Mouse (Mus musculus) embryonic facial prominence, embryonic 14.5 days (tissue): Measurements from ENCODE around the gene Sf3b3. TPM values are rescaled to one million over a fixed set of nuclear protein-coding genes. Genes with fewer than 3 reads are reported as not detected.
A peak's percentile ranks its signal among the peaks of the same experiment; 100 is the strongest.

Source experiments
- ATAC-seq: fragments of 200-750 bp; cut with Nextera tagmentation; 2 replicates; pipeline ENCODE4 v1.8.0; 2017; ENCODE audit warnings: low read depth, moderate number of reproducible peaks, moderate TSS enrichment
- DNase-seq: peaks from one replicate; pipeline ENCODE4 v3.0.0-alpha.2; 2015; ENCODE audit warnings: low spot score
- H3K27ac ChIP-seq: fragments of 300-500 bp; sonication (generic); replicated peaks from 2 replicates; pipeline ENCODE4 v1.5.1; 2014; ENCODE audit warnings: low read depth, mild to moderate bottlenecking, low read length, moderate library complexity
- H3K27me3 ChIP-seq: fragments of 300-500 bp; sonication (generic); replicated peaks from 2 replicates; pipeline ENCODE4 v1.6.1; 2014; ENCODE audit warnings: low read length; ENCODE audit not compliant: control insufficient read depth, insufficient read depth
- H3K36me3 ChIP-seq: fragments of 300-500 bp; sonication (generic); 2 replicates; pipeline ENCODE4 v1.6.1; 2014; ENCODE audit warnings: low read length, mixed read lengths; ENCODE audit not compliant: control insufficient read depth, insufficient read depth
- H3K4me1 ChIP-seq: fragments of 300-500 bp; sonication (generic); 2 replicates; pipeline ENCODE4 v1.6.1; 2014; ENCODE audit warnings: antibody characterized with exemption, low read length; ENCODE audit not compliant: control insufficient read depth, insufficient read depth
- H3K4me2 ChIP-seq: fragments of 300-500 bp; sonication (generic); 2 replicates; pipeline ENCODE4 v1.6.1; 2014; ENCODE audit warnings: low read depth, mild to moderate bottlenecking, low read length, moderate library complexity, mixed read lengths
- H3K4me3 ChIP-seq: fragments of 300-500 bp; sonication (generic); 2 replicates; pipeline ENCODE4 v1.5.1; 2014; ENCODE audit warnings: low read depth, mild to moderate bottlenecking, low read length
- H3K9ac ChIP-seq: fragments of 300-500 bp; sonication (generic); 2 replicates; pipeline ENCODE4 v1.6.1; 2014; ENCODE audit warnings: low read depth, mild to moderate bottlenecking, low read length, moderate library complexity, mixed read lengths
- H3K9me3 ChIP-seq: fragments of 300-500 bp; sonication (generic); 2 replicates; pipeline ENCODE4 v1.6.1; 2016; ENCODE audit warnings: low read length; ENCODE audit not compliant: control insufficient read depth
- WGBS: fragments of 180-500 bp; shearing (Covaris S2); extraction: QIAGEN DNeasy Blood & Tissue Kit; methylation state at CpG from one replicate; pipeline ENCODE4 v1.1.7; 2014; 5-methylcytosine and 5-hydroxymethylcytosine counted together
- polyA plus RNA-seq: library from polyadenylated mRNA; unstranded; fragments of >200 nt; fragmentation: Nextera tagmentation; extraction: Ambion mirVana; gene quantifications from 2 replicates; pipeline ENCODE4 v1.2.1, GENCODE M21; 2014

Gene Sf3b3
- polyA plus RNA-seq, 1 experiment from 2014 or later = 127 TPM

DNA sequence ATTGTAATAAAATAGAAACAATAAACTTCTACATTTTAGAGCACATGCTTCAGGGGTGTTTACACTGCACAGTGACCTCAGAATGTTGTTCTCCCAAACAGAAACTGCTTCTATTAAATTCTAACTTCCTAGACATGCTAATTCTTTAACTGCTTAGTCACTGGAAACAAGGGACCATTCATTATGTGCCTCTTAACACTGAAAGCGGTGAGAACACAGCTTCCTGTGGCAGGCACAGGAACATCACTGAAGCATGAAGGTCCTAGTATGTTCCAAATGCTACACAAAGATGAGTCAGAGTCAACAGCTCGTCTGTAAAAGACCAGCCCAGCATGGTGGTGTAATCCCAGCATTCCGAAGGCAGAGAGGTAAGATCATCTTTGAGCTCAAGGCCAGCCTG is 31.3 kb downstream of the Sf3b3 start:
- Histone ChIP-seq H3K27me3 (no peaks in the 10 kb centered on the region), H3K27ac (no peak overlapping the region), H3K9me3 (no peaks in the 10 kb centered on the region), H3K9ac (no peak overlapping the region), H3K4me2 (no peak overlapping the region), H3K36me3 (peaks cover 100% of the 10 kb centered on the region), H3K4me1 (no peaks in the 10 kb centered on the region), H3K4me3 (no peak overlapping the region)
- ATAC-seq = no peak
- 74% methylated on average over 3 of the region's 3 CpGs for WGBS
- no peak for DNase-seq

DNA sequence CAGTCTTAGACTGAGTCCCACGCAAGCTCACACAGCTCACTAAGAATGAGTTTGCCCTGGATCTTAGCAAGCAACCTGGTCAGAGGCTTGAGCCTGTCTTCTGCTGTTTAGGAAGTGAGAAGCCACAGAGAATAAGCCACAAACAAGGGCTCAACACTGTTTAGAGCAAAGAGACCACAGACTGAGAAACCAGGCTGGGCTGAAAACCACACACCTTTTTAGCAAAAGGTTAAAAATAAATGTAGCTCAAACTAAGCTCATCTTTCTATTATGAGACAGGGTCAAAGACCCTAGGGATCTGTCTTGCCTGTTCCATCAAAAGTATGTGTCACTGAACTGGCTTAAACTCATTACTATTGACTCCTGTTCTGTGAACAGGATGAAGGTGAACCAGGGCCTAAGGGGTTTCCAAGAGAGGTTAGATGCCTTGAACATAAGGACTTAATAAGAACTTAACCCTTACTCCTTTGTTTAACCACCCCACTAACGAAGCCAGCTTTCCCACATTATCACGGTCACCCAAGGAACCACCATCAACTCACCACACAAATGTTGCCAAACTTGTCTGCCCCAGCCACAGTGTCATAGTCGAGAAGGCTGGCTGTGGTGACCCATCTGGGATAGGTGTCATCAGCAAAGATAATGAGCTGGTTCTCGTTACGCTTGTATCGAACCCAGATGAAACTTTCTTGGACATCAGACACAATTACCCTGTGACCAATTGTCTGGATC is 33.3 kb downstream of the Sf3b3 start:
- Histone ChIP-seq H3K9me3 (no peaks in the 10 kb centered on the region), H3K4me3 (no peak overlapping the region), H3K4me2 (no peak overlapping the region), H3K9ac (no peak overlapping the region), H3K36me3 (peaks cover 93% of the 10 kb centered on the region), H3K27me3 (no peaks in the 10 kb centered on the region), H3K4me1 (peaks cover 8% of the 10 kb centered on the region; the same call in 1 of the 2 replicates), H3K27ac (no peak overlapping the region)
- ATAC-seq (no peak), DNase-seq (no peak)
- 86% methylated on average over 7 of the region's 7 CpGs for WGBS

DNA sequence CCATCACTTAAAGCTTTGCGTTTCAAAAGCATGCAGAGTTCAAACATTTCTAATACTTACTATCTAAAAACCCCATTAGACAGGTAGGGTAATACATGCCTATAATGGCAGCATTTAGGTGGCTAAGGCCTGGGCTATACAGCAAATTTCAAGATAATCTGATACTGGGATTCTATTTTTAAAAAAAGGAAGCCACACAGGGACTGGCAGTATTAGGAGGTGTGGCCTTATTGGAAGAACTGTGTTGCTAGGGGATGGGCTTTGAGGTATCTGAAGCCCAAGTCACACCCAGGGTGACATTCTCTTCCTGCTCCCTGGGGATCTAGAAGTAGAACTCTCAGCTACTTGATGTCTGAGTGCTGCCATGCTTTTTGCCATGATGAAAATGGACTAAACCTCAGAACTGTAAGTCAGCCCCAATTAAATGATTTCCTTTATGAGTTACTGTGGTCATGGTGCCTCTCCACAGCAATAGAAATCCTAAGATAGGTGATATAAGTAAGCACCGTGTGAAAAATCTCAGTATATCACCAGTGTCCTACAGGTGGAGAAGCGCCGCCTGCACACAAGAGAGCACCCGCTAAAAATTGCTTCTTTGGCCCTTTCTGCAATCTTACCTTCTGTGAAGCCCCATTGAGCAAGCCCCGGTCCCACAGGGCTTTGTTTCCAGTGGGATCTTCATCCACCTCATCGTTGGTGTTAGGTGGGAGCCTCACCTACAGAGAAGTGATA is 34.1 kb downstream of the Sf3b3 start:
- Histone ChIP-seq H3K9me3 (no peaks in the 10 kb centered on the region), H3K9ac (no peak overlapping the region), H3K27me3 (no peaks in the 10 kb centered on the region), H3K36me3 (peaks cover 85% of the 10 kb centered on the region), H3K4me3 (no peak overlapping the region), H3K4me2 (no peak overlapping the region), H3K4me1 (peaks cover 8% of the 10 kb centered on the region; the same call in 1 of the 2 replicates), H3K27ac (no peak overlapping the region)
- 92% methylated on average over 7 of the region's 7 CpGs for WGBS
- ATAC-seq (no peak), DNase-seq (no peak)

DNA sequence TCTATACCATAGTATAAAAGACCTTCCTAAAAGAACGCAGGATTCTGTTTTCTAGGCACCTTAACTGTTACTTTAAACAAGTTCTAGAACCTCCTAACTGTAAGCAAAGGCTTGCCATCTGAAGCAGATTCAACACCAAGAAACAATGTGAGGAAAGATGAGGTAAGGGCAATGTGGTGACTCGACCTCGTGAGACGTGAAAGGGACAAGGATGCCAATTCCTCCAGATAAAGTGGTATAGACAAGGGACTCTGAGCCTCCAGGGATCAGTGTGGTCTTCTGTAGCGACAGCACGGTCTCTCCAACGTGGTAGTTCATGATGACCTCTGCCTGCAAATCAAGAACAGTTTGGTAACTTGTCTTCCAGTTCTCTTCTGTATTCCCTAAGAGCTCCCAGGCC is 34.8 kb downstream of the Sf3b3 start:
- H3K27ac ChIP-seq = no peak overlapping the region
- no peaks in the 10 kb centered on the region for H3K27me3 ChIP-seq
- 95% methylated on average over 7 of the region's 7 CpGs for WGBS
- H3K9me3 ChIP-seq = no peaks in the 10 kb centered on the region
- peaks cover 8% of the 10 kb centered on the region; the same call in 1 of the 2 replicates for H3K4me1 ChIP-seq
- DNase-seq (no peak), ATAC-seq (no peak)
- no peak overlapping the region for H3K4me2 ChIP-seq
- peaks cover 78% of the 10 kb centered on the region for H3K36me3 ChIP-seq
- no peak overlapping the region for H3K9ac ChIP-seq
- H3K4me3 ChIP-seq = no peak overlapping the region

DNA sequence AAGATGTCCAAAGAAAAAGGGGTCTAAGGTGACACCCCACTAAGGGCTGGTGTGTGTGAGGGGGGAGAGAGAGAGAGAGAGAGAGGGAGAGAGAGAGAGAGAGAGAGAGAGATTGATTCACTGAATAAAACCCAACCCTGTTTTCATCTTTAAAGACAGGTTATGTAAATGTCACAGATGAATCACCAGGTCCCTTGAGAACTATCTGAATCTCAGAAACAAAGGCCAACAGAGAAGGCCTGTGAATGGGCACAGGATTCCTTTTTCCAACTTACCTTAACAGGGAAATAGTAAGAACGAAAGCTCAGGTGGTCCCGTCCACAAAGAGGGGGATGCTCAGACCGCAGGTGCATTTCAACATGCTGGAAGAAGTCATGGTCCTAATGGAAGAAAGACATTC is 35.5 kb downstream of the Sf3b3 start:
- no peak overlapping the region for H3K9ac ChIP-seq
- H3K27ac ChIP-seq = no peak overlapping the region
- H3K4me3 ChIP-seq = no peak overlapping the region
- ATAC-seq (no peak), DNase-seq (no peak)
- peaks cover 8% of the 10 kb centered on the region; the same call in 1 of the 2 replicates for H3K4me1 ChIP-seq
- no peak overlapping the region for H3K4me2 ChIP-seq
- 93% methylated on average over 3 of the region's 3 CpGs for WGBS
- no peaks in the 10 kb centered on the region for H3K27me3 ChIP-seq
- no peaks in the 10 kb centered on the region for H3K9me3 ChIP-seq
- peaks cover 71% of the 10 kb centered on the region for H3K36me3 ChIP-seq

DNA sequence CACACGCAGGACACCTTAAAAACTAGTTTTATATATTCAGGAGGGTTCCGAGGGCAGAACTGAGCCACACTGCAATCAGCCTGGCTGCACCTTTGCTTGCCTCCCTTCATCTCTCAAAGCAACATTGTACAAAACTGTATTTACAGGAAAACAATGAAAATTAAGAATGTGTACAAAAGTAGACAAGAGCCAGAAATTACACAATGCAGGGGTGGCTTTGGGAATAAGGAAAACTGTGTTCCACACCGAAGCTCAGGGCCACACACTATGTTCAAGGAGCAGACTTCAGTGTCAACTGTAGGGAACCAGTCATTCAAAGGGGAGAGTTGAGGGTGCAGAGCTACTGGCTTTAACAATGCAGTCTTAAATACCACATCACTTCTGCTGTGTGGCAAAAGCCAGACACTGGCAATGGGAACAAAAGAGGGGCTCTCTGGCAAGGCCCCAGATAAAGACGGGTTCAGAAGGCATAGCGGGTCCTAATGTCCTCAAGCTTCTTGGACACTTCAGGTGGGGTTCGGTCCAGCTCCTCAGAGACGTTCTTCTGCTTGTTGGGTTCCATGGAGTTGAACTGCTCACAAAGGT is 36.0 kb downstream of the Sf3b3 start:
- Histone ChIP-seq H3K9me3 (no peaks in the 10 kb centered on the region), H3K4me1 (peaks cover 8% of the 10 kb centered on the region; the same call in 1 of the 2 replicates), H3K4me3 (no peak overlapping the region), H3K27me3 (no peaks in the 10 kb centered on the region), H3K27ac (no peak overlapping the region), H3K9ac (no peak overlapping the region), H3K4me2 (no peak overlapping the region), H3K36me3 (peaks cover 66% of the 10 kb centered on the region)
- no peak for DNase-seq
- WGBS = 88% methylated on average over 7 of the region's 7 CpGs
- no peak for ATAC-seq

DNA sequence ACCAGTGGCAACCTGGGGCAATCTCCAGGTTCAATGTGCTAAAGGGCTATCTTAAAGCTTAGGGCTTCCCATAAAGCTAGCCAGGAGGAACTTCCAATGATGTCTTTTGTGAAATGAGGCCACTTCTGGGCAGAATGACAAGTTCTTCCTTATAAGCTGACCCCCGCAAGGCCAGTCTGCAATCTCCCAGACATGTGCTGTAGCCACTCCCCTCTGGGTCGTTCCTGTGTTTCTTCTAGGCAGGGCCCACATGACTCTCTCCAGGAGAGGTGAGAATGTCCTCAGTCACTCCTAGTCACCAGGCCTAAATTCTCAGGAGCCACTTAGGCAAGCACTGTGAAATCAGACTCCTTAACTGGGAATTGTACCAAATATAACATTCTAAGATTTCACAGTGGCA is 36.8 kb downstream of the Sf3b3 start:
- peaks cover 8% of the 10 kb centered on the region; the same call in 1 of the 2 replicates for H3K4me1 ChIP-seq
- no peak for ATAC-seq
- H3K27me3 ChIP-seq = no peaks in the 10 kb centered on the region
- peak overlapping the region; percentile 64; the same call in 1 of the 2 replicates for H3K27ac ChIP-seq
- 51% methylated on average over 2 of the region's 2 CpGs for WGBS
- H3K9ac ChIP-seq = no peak overlapping the region
- DNase-seq = peak; percentile 36
- H3K36me3 ChIP-seq = peaks cover 59% of the 10 kb centered on the region
- no peak overlapping the region for H3K4me2 ChIP-seq
- no peak overlapping the region for H3K4me3 ChIP-seq
- no peaks in the 10 kb centered on the region for H3K9me3 ChIP-seq

DNA sequence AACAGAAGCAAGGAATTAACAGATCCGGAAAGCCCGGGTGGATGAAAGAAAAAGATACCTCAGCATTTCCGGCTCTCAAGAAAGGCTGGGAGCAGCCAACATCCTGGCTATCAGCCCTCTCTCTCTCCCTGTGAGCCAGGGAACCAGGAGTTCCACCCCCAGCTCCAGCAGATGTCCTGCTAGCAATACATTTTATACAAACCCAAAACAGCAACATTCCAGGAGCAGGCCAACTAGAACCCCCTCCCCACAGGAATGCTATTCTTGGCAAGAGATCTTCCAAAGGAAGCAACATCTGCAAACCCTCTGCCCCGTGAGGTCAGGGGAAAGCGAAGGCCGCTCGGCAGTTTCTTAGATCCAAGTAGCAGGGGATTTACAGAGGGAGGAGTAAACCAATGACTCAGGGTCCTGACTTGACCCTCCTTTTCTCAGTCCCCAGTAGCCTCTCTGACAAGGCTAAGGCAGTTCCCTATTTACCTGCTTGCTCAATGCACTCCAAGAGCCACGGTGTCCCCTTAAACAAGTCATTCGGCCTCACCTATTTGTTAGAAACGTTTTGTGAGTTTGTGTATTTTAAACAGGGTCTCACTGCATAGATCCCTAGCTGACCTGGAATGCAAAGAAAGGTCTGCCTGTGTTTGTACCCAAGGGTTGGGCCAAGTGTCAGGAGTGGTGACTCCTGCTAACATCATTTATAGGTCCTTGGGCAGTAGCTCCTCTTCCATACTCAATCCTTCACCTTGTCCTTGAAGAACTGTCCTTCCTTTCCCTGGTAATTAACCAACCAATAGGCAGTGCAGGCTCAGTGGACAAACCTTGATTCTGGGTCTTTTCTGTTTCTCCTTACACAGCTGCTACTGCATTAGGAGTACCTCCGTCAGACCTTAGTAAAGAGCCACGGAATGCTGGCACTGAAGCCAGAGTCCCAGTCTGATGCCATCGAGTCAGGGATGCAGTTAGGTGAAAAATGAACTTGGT is 37.8 kb downstream of the Sf3b3 start:
- WGBS = 38% methylated on average over 13 of the region's 13 CpGs
- Histone ChIP-seq H3K9ac (no peak overlapping the region), H3K9me3 (no peaks in the 10 kb centered on the region), H3K4me3 (no peak overlapping the region), H3K36me3 (peaks cover 48% of the 10 kb centered on the region), H3K27me3 (no peaks in the 10 kb centered on the region), H3K4me2 (no peak overlapping the region), H3K27ac (peak overlapping the region; percentile 81), H3K4me1 (peaks cover 8% of the 10 kb centered on the region; the same call in 1 of the 2 replicates)
- ATAC-seq = peak; percentile 79
- DNase-seq = peak; percentile 89
